Mouse (Mus musculus) cortical plate, adult 2 months (tissue): ENCODE results near the gene Hexa.
A peak's percentile ranks its signal among the peaks of the same experiment; 100 is the strongest.

Experiments used
- CTCF ChIP-seq: fragments of 200-500 bp; IDR thresholded peaks from 2 replicates; pipeline ENCODE4 v1.5.1; 2011; ENCODE audit warnings: mild to moderate bottlenecking, control low read depth, low read length; ENCODE audit not compliant: insufficient read depth; ENCODE audit errors: extremely low read depth
- POLR2A ChIP-seq: fragments of 200-500 bp; IDR thresholded peaks from 2 replicates; pipeline ENCODE4 v1.6.1; 2011; ENCODE audit warnings: mild to moderate bottlenecking, low read length, control low read depth; ENCODE audit not compliant: insufficient read depth; ENCODE audit errors: extremely low read depth

GRCm38 (mm10) chr9:59589703-59590439, 50.5 kb downstream of the Hexa start:
- TF ChIP-seq CTCF (no peak), POLR2A (peak; percentile 57; the same call in 1 of the 2 replicates)
